Mouse (Mus musculus) stomach, postnatal 0 days (tissue): ENCODE results near the gene Mbnl2. TPM values are rescaled to one million over a fixed set of nuclear protein-coding genes. Genes with fewer than 3 reads are reported as not detected.

Experiments used
- ATAC-seq: fragments of 200-750 bp; cut with Nextera tagmentation; 2 replicates; pipeline ENCODE4 v1.8.0; 2017; ENCODE audit not compliant: low FRiP score, low TSS enrichment
- DNase-seq: peaks from one replicate; pipeline ENCODE4 v3.0.0-alpha.2; 2016; ENCODE audit warnings: low spot score
- H3K27ac ChIP-seq: fragments of 300-500 bp; sonication (generic); replicated peaks from 2 replicates; pipeline ENCODE4 v1.5.1; 2014; ENCODE audit warnings: mild to moderate bottlenecking, control low read depth
- H3K27me3 ChIP-seq: fragments of 300-500 bp; sonication (generic); 2 replicates; pipeline ENCODE4 v1.6.1; 2014; ENCODE audit warnings: low read length; ENCODE audit not compliant: control insufficient read depth, insufficient read depth
- H3K36me3 ChIP-seq: fragments of 300-500 bp; sonication (generic); 2 replicates; pipeline ENCODE4 v1.6.1; 2014; ENCODE audit warnings: low read length, mixed read lengths; ENCODE audit not compliant: control insufficient read depth, insufficient read depth
- H3K4me1 ChIP-seq: fragments of 300-500 bp; sonication (generic); replicated peaks from 2 replicates; pipeline ENCODE4 v1.6.1; 2014; ENCODE audit warnings: antibody characterized with exemption; ENCODE audit not compliant: control insufficient read depth, insufficient read depth
- H3K4me2 ChIP-seq: fragments of 300-500 bp; sonication (generic); replicated peaks from 2 replicates; pipeline ENCODE4 v1.6.1; 2014; ENCODE audit warnings: low read depth, mild to moderate bottlenecking, control low read depth, moderate library complexity
- H3K4me3 ChIP-seq: fragments of 300-500 bp; sonication (generic); 2 replicates; pipeline ENCODE4 v1.5.1; 2014; ENCODE audit warnings: low read depth, low read length, control low read depth
- H3K9ac ChIP-seq: fragments of 300-500 bp; sonication (generic); 2 replicates; pipeline ENCODE4 v1.6.1; 2014; ENCODE audit warnings: mild to moderate bottlenecking, low read length, control low read depth, mixed read lengths
- H3K9me3 ChIP-seq: fragments of 300-500 bp; sonication (generic); 2 replicates; pipeline ENCODE4 v1.6.1; 2016; ENCODE audit warnings: low read length; ENCODE audit not compliant: control insufficient read depth
- CTCF ChIP-seq: IDR thresholded peaks from 2 replicates; pipeline ENCODE4 v1.5.1; 2016; ENCODE audit warnings: antibody characterized with exemption, low read depth, mild to moderate bottlenecking, moderate library complexity
- EP300 ChIP-seq: optimal IDR thresholded peaks from 2 replicates; pipeline ENCODE3; 2016; ENCODE audit warnings: antibody characterized with exemption
- WGBS: fragments of 180-500 bp; shearing (Covaris S2); extraction: QIAGEN DNeasy Blood & Tissue Kit; methylation state at CpG from one replicate; pipeline ENCODE4 v1.1.7; 2014; 5-methylcytosine and 5-hydroxymethylcytosine counted together
- polyA plus RNA-seq: library from polyadenylated mRNA; unstranded; fragments of >200 nt; fragmentation: Nextera tagmentation; extraction: Ambion mirVana; gene quantifications from 2 replicates; pipeline ENCODE4 v1.2.1, GENCODE M21; 2015

Mbnl2 gene
- polyA plus RNA-seq, 1 experiment from 2014 or later, result 104 TPM

DNA sequence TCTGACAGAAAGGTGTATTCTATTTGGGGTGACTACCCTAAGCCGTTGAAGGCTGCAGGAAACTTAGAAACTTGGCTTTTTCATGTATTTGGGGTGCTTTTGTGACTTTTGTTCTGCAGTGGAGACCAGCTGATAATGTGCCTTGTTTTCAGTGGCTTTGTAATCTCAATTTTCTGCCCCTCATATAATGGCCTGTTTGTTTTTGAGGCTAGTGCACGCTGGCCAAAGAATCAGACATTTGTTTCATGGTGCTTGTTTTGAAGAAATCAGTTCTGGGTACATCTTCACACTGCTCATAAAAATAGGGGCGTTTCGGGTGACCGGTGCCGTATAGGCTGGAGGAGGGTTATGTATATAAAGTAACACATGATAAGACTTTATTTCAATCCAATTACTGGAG, 22.4 kb downstream of the Mbnl2 start:
- no peaks in the 10 kb centered on the region for H3K9me3 ChIP-seq
- no peak overlapping the region for H3K4me3 ChIP-seq
- WGBS, result 60% methylated on average over 6 of the region's 6 CpGs
- no peak for DNase-seq
- H3K4me1 ChIP-seq, result peaks cover 21% of the 10 kb centered on the region
- ATAC-seq, result no peak
- H3K27me3 ChIP-seq, result no peaks in the 10 kb centered on the region
- TF ChIP-seq EP300 (no peak), CTCF (no peak)
- H3K36me3 ChIP-seq, result no peaks in the 10 kb centered on the region
- peak overlapping the region; percentile 31; the same call in 1 of the 2 replicates for H3K4me2 ChIP-seq
- H3K27ac ChIP-seq, result peak overlapping the region; percentile 26; the same call in 1 of the 2 replicates
- H3K9ac ChIP-seq, result no peak overlapping the region

- 62% methylated on average over 5 of the region's 5 CpGs for WGBS
- DNase-seq (no peak), ATAC-seq (no peak)
- H3K36me3 ChIP-seq, result no peaks in the 10 kb centered on the region
- peaks cover 23% of the 10 kb centered on the region for H3K4me1 ChIP-seq
- H3K4me3 ChIP-seq, result no peak overlapping the region
- no peak overlapping the region for H3K4me2 ChIP-seq
- TF ChIP-seq CTCF (no peak), EP300 (no peak)
- no peaks in the 10 kb centered on the region for H3K9me3 ChIP-seq
- H3K27me3 ChIP-seq, result no peaks in the 10 kb centered on the region
- no peak overlapping the region for H3K27ac ChIP-seq
- H3K9ac ChIP-seq, result no peak overlapping the region
Observed at GRCm38 (mm10) chr14:120298439-120298838, 23.0 kb downstream of the Mbnl2 start.

- WGBS, result 9% methylated on average over 3 of the region's 3 CpGs
- Histone ChIP-seq H3K27ac (peak overlapping the region; percentile 50), H3K4me3 (no peak overlapping the region), H3K4me1 (peaks cover 18% of the 10 kb centered on the region), H3K36me3 (no peaks in the 10 kb centered on the region), H3K4me2 (no peak overlapping the region), H3K9me3 (no peaks in the 10 kb centered on the region), H3K9ac (no peak overlapping the region), H3K27me3 (no peaks in the 10 kb centered on the region)
- TF ChIP-seq CTCF, result no peak
- no peak for TF ChIP-seq EP300
- peak; percentile 15 for DNase-seq
- ATAC-seq, result peak; percentile 30; the same call in 1 of the 2 replicates
Observed at GRCm38 (mm10) chr14:120299716-120300115, 24.2 kb downstream of the Mbnl2 start.

DNA sequence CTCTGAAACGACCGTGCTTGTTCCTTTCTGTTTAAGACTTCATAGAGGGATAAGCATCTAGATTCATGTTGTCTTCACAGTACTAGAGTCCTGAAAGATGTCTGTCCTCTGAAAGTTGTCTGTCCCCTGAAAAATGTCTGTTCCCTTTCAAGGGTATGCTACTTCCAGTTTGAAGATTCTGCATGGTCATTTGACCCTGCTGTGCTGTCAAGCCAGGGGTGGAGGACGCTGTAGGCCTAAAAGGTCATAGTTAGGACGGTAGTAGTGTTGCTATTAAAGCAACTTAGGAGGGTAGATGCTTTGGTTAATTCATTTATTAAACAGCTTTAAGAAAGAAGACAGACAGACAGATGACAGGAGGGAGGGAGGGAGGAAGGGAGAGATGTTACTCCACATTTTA, 24.7 kb downstream of the Mbnl2 start:
- Histone ChIP-seq H3K9me3 (no peaks in the 10 kb centered on the region), H3K4me3 (no peak overlapping the region), H3K4me1 (peaks cover 18% of the 10 kb centered on the region), H3K36me3 (no peaks in the 10 kb centered on the region), H3K9ac (no peak overlapping the region), H3K27ac (peak overlapping the region; percentile 50), H3K27me3 (no peaks in the 10 kb centered on the region), H3K4me2 (no peak overlapping the region)
- ATAC-seq, result no peak
- WGBS, result 47% methylated on average over 4 of the region's 4 CpGs
- no peak for DNase-seq
- TF ChIP-seq CTCF (no peak), EP300 (no peak)

DNA sequence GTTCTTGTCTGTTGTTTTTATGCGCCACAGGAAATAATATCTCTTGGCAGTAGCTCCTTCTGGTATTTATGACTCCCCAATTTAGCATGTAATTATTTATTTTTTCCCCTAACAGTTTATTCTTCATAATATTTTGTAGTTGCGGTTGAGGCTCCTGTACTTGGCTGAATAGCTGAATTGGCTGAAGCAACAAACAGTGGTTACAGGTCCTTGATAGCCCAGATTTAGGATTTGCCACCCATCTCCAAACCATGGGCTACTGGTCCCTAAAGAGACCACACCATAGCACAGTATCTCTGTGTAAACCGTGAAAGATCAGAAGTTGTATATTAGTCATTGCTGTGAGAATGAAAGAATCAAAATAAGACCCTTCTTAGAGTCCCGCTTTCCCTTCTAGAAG, 25.3 kb downstream of the Mbnl2 start:
- Histone ChIP-seq H3K27ac (no peak overlapping the region), H3K9ac (no peak overlapping the region), H3K4me2 (no peak overlapping the region), H3K36me3 (no peaks in the 10 kb centered on the region), H3K4me3 (no peak overlapping the region), H3K9me3 (no peaks in the 10 kb centered on the region), H3K4me1 (peaks cover 14% of the 10 kb centered on the region), H3K27me3 (no peaks in the 10 kb centered on the region)
- TF ChIP-seq CTCF, result no peak
- no peak for TF ChIP-seq EP300
- no peak for DNase-seq
- no peak for ATAC-seq
- 67% methylated on average over 4 of the region's 4 CpGs for WGBS

- Histone ChIP-seq H3K4me1 (peaks cover 19% of the 10 kb centered on the region), H3K27ac (peak overlapping the region; percentile 65), H3K4me2 (no peak overlapping the region; the same call in 1 of the 2 replicates), H3K9ac (peak overlapping the region; percentile 47; the same call in 1 of the 2 replicates), H3K4me3 (no peak overlapping the region), H3K36me3 (no peaks in the 10 kb centered on the region), H3K27me3 (no peaks in the 10 kb centered on the region), H3K9me3 (no peaks in the 10 kb centered on the region)
- WGBS, result 20% methylated on average over 6 of the region's 6 CpGs
- TF ChIP-seq CTCF (no peak), EP300 (no peak)
- DNase-seq (peak; percentile 68), ATAC-seq (peak; percentile 65)
Observed at GRCm38 (mm10) chr14:120302913-120303548, 27.6 kb downstream of the Mbnl2 start.
